Mouse (Mus musculus): ENCODE measurements at regions not wholly inside any gene's neighbourhood (a gene's known extent, or its start where the extent isn't known, plus 50 kb on each side); places are given as distances from the start of the nearest gene placed in this dataset.

- Histone ChIP-seq H3K9me3 (no peaks in the 10 kb centered on the region), H3K4me1 (no peaks in the 10 kb centered on the region), H3K4me3 (no peak overlapping the region), H3K27ac (no peak overlapping the region), H3K36me3 (replicated peaks) (no peaks in the 10 kb centered on the region), H3K27me3 (ENCODE audit: poor library complexity, severe bottlenecking) (peaks cover 4% of the 10 kb centered on the region; the same call in 1 of the 2 replicates)
- no peak for DNase-seq (ENCODE audit: extremely low spot score, low spot score)
- WGBS: 20% methylated on average over 3 of the region's 3 CpGs
Observed at GRCm38 (mm10) chr9:90683319-90683718, 412.7 kb upstream of the Tbc1d2b start.

- Histone ChIP-seq H3K27me3 (ENCODE audit: poor library complexity, severe bottlenecking) (peaks cover 26% of the 10 kb centered on the region), H3K9me3 (no peaks in the 10 kb centered on the region), H3K36me3 (replicated peaks) (no peaks in the 10 kb centered on the region), H3K27ac (peak overlapping the region; percentile 40; the same call in 1 of the 2 replicates), H3K4me3 (no peak overlapping the region), H3K4me1 (peaks cover 44% of the 10 kb centered on the region)
- WGBS: 90% methylated on average over 12 of the region's 12 CpGs
- no peak for DNase-seq (ENCODE audit: extremely low spot score, low spot score)
Observed at GRCm38 (mm10) chr9:90690066-90690465, 419.5 kb upstream of the Tbc1d2b start.

- Histone ChIP-seq H3K27ac (peak overlapping the region; percentile 81), H3K27me3 (ENCODE audit: poor library complexity, severe bottlenecking) (peaks cover 37% of the 10 kb centered on the region), H3K4me1 (peaks cover 53% of the 10 kb centered on the region), H3K4me3 (no peak overlapping the region), H3K36me3 (replicated peaks) (no peaks in the 10 kb centered on the region), H3K9me3 (no peaks in the 10 kb centered on the region)
- DNase-seq (ENCODE audit: extremely low spot score, low spot score): no peak
Observed at GRCm38 (mm10) chr9:90691137-90691536, 420.5 kb upstream of the Tbc1d2b start.

GRCm38 (mm10) chr9:90691676-90692661 lies 421.4 kb upstream of the Tbc1d2b start:
- H3K36me3 ChIP-seq (replicated peaks): no peaks in the 10 kb centered on the region
- H3K27me3 ChIP-seq (ENCODE audit: poor library complexity, severe bottlenecking): peaks cover 43% of the 10 kb centered on the region
- no peaks in the 10 kb centered on the region for H3K9me3 ChIP-seq
- peak; percentile 25 for DNase-seq (ENCODE audit: extremely low spot score, low spot score)
- H3K27ac ChIP-seq: peak overlapping the region; percentile 81
- 36% methylated on average over 12 of the region's 12 CpGs for WGBS
- H3K4me3 ChIP-seq: peak overlapping the region; percentile 34; the same call in 1 of the 2 replicates
- H3K4me1 ChIP-seq: peaks cover 53% of the 10 kb centered on the region

GRCm38 (mm10) chr9:90693031-90693671 lies 422.5 kb upstream of the Tbc1d2b start:
- DNase-seq (ENCODE audit: extremely low spot score, low spot score): peak; percentile 68
- peaks cover 64% of the 10 kb centered on the region for H3K4me1 ChIP-seq
- WGBS: 23% methylated on average over 9 of the region's 9 CpGs
- no peaks in the 10 kb centered on the region for H3K36me3 ChIP-seq (replicated peaks)
- peaks cover 52% of the 10 kb centered on the region for H3K27me3 ChIP-seq (ENCODE audit: poor library complexity, severe bottlenecking)
- H3K27ac ChIP-seq: peak overlapping the region; percentile 81
- no peaks in the 10 kb centered on the region for H3K9me3 ChIP-seq
- peak overlapping the region; percentile 12; the same call in 1 of the 2 replicates for H3K4me3 ChIP-seq

GRCm38 (mm10) chr9:90694051-90694645 lies 423.5 kb upstream of the Tbc1d2b start:
- no peak for DNase-seq (ENCODE audit: extremely low spot score, low spot score)
- 54% methylated on average over 13 of the region's 13 CpGs for WGBS
- Histone ChIP-seq H3K4me1 (peaks cover 64% of the 10 kb centered on the region), H3K9me3 (no peaks in the 10 kb centered on the region), H3K27ac (peak overlapping the region; percentile 81), H3K27me3 (ENCODE audit: poor library complexity, severe bottlenecking) (peaks cover 51% of the 10 kb centered on the region), H3K4me3 (peak overlapping the region; percentile 22), H3K36me3 (replicated peaks) (no peaks in the 10 kb centered on the region)

- no peaks in the 10 kb centered on the region for H3K36me3 ChIP-seq (replicated peaks)
- H3K9me3 ChIP-seq: no peaks in the 10 kb centered on the region
- H3K27ac ChIP-seq: peak overlapping the region; percentile 81
- DNase-seq (ENCODE audit: extremely low spot score, low spot score): no peak
- H3K27me3 ChIP-seq (ENCODE audit: poor library complexity, severe bottlenecking): peaks cover 38% of the 10 kb centered on the region
- H3K4me1 ChIP-seq: peaks cover 74% of the 10 kb centered on the region
- 84% methylated on average over 7 of the region's 7 CpGs for WGBS
- no peak overlapping the region for H3K4me3 ChIP-seq
Observed at GRCm38 (mm10) chr9:90695693-90696092, 425.1 kb upstream of the Tbc1d2b start.

- WGBS: 66% methylated on average over 11 of the region's 11 CpGs
- peak overlapping the region; percentile 18; the same call in 1 of the 2 replicates for H3K4me3 ChIP-seq
- peak overlapping the region; percentile 81 for H3K27ac ChIP-seq
- H3K9me3 ChIP-seq: no peaks in the 10 kb centered on the region
- peaks cover 71% of the 10 kb centered on the region for H3K4me1 ChIP-seq
- peaks cover 44% of the 10 kb centered on the region for H3K27me3 ChIP-seq (ENCODE audit: poor library complexity, severe bottlenecking)
- DNase-seq (ENCODE audit: extremely low spot score, low spot score): no peak
- no peaks in the 10 kb centered on the region for H3K36me3 ChIP-seq (replicated peaks)
Observed at GRCm38 (mm10) chr9:90697279-90698000, 426.8 kb upstream of the Tbc1d2b start.

GRCm38 (mm10) chr9:90698439-90698838 lies 427.8 kb upstream of the Tbc1d2b start:
- H3K9me3 ChIP-seq: no peaks in the 10 kb centered on the region
- 77% methylated on average over 7 of the region's 7 CpGs for WGBS
- H3K4me1 ChIP-seq: peaks cover 68% of the 10 kb centered on the region
- no peak for DNase-seq (ENCODE audit: extremely low spot score, low spot score)
- peaks cover 52% of the 10 kb centered on the region for H3K27me3 ChIP-seq (ENCODE audit: poor library complexity, severe bottlenecking)
- H3K27ac ChIP-seq: peak overlapping the region; percentile 81; the same call in 1 of the 2 replicates
- H3K36me3 ChIP-seq (replicated peaks): no peaks in the 10 kb centered on the region
- H3K4me3 ChIP-seq: no peak overlapping the region

GRCm38 (mm10) chr9:90699064-90699463 lies 428.5 kb upstream of the Tbc1d2b start:
- no peak for DNase-seq (ENCODE audit: extremely low spot score, low spot score)
- no peak overlapping the region for H3K4me3 ChIP-seq
- H3K4me1 ChIP-seq: peaks cover 62% of the 10 kb centered on the region
- H3K27me3 ChIP-seq (ENCODE audit: poor library complexity, severe bottlenecking): peaks cover 52% of the 10 kb centered on the region
- H3K9me3 ChIP-seq: no peaks in the 10 kb centered on the region
- 28% methylated on average over 4 of the region's 4 CpGs for WGBS
- H3K27ac ChIP-seq: no peak overlapping the region
- no peaks in the 10 kb centered on the region for H3K36me3 ChIP-seq (replicated peaks)

GRCm38 (mm10) chr9:90700236-90701179 lies 429.9 kb upstream of the Tbc1d2b start:
- WGBS: 21% methylated on average over 7 of the region's 7 CpGs
- no peak for DNase-seq (ENCODE audit: extremely low spot score, low spot score)
- Histone ChIP-seq H3K4me1 (peaks cover 48% of the 10 kb centered on the region), H3K27ac (peak overlapping the region; percentile 68), H3K9me3 (no peaks in the 10 kb centered on the region), H3K36me3 (replicated peaks) (no peaks in the 10 kb centered on the region), H3K4me3 (no peak overlapping the region), H3K27me3 (ENCODE audit: poor library complexity, severe bottlenecking) (peaks cover 39% of the 10 kb centered on the region)
